Mouse (Mus musculus) limb, embryonic 15.5 days (tissue): ENCODE measurements around the gene Adh7. TPM values are rescaled to one million over a fixed set of nuclear protein-coding genes. Genes with fewer than 3 reads are reported as not detected.

Source experiments
- ATAC-seq: fragments of 200-750 bp; cut with Nextera tagmentation; 2 replicates; pipeline ENCODE4 v1.8.0; 2017; ENCODE audit warnings: low read depth, moderate TSS enrichment; ENCODE audit not compliant: insufficient number of reproducible peaks, low FRiP score, low TSS enrichment
- H3K27ac ChIP-seq: fragments of 300-500 bp; sonication (generic); 2 replicates; pipeline ENCODE4 v1.5.1; 2015; ENCODE audit warnings: moderate library complexity, mild to moderate bottlenecking, inconsistent platforms
- H3K27me3 ChIP-seq: fragments of 300-500 bp; sonication (generic); 2 replicates; pipeline ENCODE4 v1.6.1; 2015; ENCODE audit warnings: inconsistent platforms
- H3K36me3 ChIP-seq: fragments of 300-500 bp; sonication (generic); 2 replicates; pipeline ENCODE4 v1.6.1; 2015; ENCODE audit warnings: inconsistent platforms
- H3K4me1 ChIP-seq: fragments of 300-500 bp; sonication (generic); 2 replicates; pipeline ENCODE4 v1.6.1; 2015; ENCODE audit warnings: inconsistent platforms
- H3K4me2 ChIP-seq: fragments of 300-500 bp; sonication (generic); 2 replicates; pipeline ENCODE4 v1.6.1; 2015; ENCODE audit warnings: mild to moderate bottlenecking, inconsistent platforms
- H3K4me3 ChIP-seq: fragments of 300-500 bp; sonication (generic); 2 replicates; pipeline ENCODE4 v1.5.1; 2015; ENCODE audit warnings: mild to moderate bottlenecking, inconsistent platforms
- H3K9ac ChIP-seq: fragments of 300-500 bp; sonication (generic); 2 replicates; pipeline ENCODE4 v1.6.1; 2015; ENCODE audit warnings: inconsistent platforms
- H3K9me3 ChIP-seq: fragments of 300-500 bp; sonication (generic); 2 replicates; pipeline ENCODE4 v1.6.1; 2016; ENCODE audit warnings: inconsistent platforms
- WGBS: fragments of 180-500 bp; shearing (Covaris S2); methylation state at CpG from one replicate; pipeline ENCODE4 v1.1.7; 2015; 5-methylcytosine and 5-hydroxymethylcytosine counted together
- polyA plus RNA-seq: library from polyadenylated mRNA; unstranded; fragments of >200 nt; fragmentation: Nextera tagmentation; extraction: Ambion mirVana; gene quantifications from 2 replicates; pipeline ENCODE4 v1.2.1, GENCODE M21; 2015

Gene Adh7
- polyA plus RNA-seq, 1 experiment from 2014 or later = 5.2 TPM

- Histone ChIP-seq H3K27me3 (no peaks in the 10 kb centered on the region), H3K36me3 (no peaks in the 10 kb centered on the region), H3K4me3 (no peak within 1 kb of the TSS), H3K9ac (no peak within 1 kb of the TSS), H3K4me1 (0 out of 2 replicates have a peak, but pooled peaks cover 2% of the 10 kb centered on the region), H3K4me2 (no peak within 1 kb of the TSS), H3K27ac (no peak within 1 kb of the TSS), H3K9me3 (no peaks in the 10 kb centered on the region)
- ATAC-seq = no peak
- 76% methylated on average over 11 of the region's 11 CpGs for WGBS
These were observed 43.4 kb downstream of the Adh7 start, which contains the start of gene Adh1 for GRCm38 (mm10) chr3:138260721-138261669. TSS of gene Adh1 (plus strand) at chr3:138260991.

DNA sequence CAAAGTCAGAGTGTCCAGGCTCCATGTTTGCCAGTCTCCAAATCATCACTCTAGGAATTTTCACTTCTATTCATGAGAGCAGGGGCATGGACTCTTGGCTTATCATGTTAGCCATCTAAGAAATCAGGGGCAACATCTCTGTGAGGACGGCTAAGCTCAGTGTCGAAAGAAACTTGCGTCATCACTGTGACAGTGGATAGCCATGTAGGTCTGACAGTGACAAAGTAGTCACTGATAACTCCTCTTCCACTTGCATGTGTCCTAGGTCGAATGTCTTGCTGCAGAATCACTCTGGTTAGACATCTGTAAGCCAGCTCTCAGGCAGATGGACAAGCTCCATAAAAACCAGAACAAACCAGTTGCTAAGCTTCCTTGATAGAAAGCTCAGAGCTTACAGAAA, 45.0 kb downstream of the Adh7 start:
- H3K4me1 ChIP-seq = 0 out of 2 replicates have a peak, but pooled peaks cover 2% of the 10 kb centered on the region
- H3K9me3 ChIP-seq = no peaks in the 10 kb centered on the region
- WGBS = 50% methylated on average over 4 of the region's 4 CpGs
- H3K27me3 ChIP-seq = no peaks in the 10 kb centered on the region
- no peak for ATAC-seq
- H3K4me3 ChIP-seq = no peak overlapping the region
- H3K27ac ChIP-seq = no peak overlapping the region
- no peak overlapping the region for H3K9ac ChIP-seq
- no peak overlapping the region for H3K4me2 ChIP-seq
- no peaks in the 10 kb centered on the region for H3K36me3 ChIP-seq

DNA sequence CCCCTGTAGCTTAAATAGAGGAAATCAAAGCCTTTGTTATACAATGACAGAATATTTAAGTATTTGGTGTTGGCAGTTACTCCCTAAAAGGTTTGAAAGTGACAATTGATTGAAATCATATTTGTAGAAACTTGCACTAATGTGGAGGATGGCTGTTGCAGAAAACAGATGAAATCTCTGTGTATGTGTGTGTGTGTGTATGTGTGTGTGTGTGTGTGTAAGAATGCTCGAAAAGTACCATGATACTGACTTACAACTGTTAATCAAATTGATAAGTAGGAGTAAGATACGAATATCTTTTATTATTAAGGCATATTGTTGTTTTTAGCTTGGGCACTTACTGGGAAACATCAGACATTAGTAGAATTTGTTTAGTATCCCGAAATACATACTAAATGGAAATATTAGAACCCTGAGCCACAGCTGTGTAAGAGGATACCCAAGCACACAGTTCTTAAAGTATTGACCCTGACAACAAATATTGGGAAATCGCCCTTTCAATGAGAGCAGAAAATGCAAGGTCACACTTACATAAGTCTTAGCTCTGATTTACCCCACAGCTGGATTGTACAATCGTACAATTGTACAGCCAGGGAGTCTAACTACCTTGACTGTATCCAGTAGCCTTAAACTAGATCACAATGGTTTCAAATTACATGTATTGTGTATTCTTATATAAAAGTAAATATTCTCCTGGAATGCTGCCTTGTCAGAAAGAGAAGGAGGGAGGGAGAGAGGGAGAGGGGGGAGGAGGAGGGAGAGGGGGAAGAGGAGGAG, 45.8 kb downstream of the Adh7 start:
- H3K27me3 ChIP-seq = no peaks in the 10 kb centered on the region
- 0 out of 2 replicates have a peak, but pooled peaks cover 2% of the 10 kb centered on the region for H3K4me1 ChIP-seq
- no peak overlapping the region for H3K27ac ChIP-seq
- H3K36me3 ChIP-seq = no peaks in the 10 kb centered on the region
- WGBS = 69% methylated on average over 5 of the region's 5 CpGs
- no peak overlapping the region for H3K4me2 ChIP-seq
- no peak overlapping the region for H3K9ac ChIP-seq
- ATAC-seq = no peak
- H3K4me3 ChIP-seq = no peak overlapping the region
- no peaks in the 10 kb centered on the region for H3K9me3 ChIP-seq

- Histone ChIP-seq H3K4me1 (0 out of 2 replicates have a peak, but pooled peaks cover 2% of the 10 kb centered on the region), H3K27me3 (no peaks in the 10 kb centered on the region), H3K4me2 (no peak overlapping the region), H3K4me3 (no peak overlapping the region), H3K9ac (no peak overlapping the region), H3K27ac (no peak overlapping the region), H3K9me3 (no peaks in the 10 kb centered on the region), H3K36me3 (no peaks in the 10 kb centered on the region)
- 62% methylated on average over 3 of the region's 3 CpGs for WGBS
- no peak for ATAC-seq
These were observed 47.1 kb downstream of the Adh7 start for GRCm38 (mm10) chr3:138264648-138265047.

- no peaks in the 10 kb centered on the region for H3K36me3 ChIP-seq
- H3K4me3 ChIP-seq = no peak overlapping the region
- peaks cover 6% of the 10 kb centered on the region for H3K4me1 ChIP-seq
- H3K9me3 ChIP-seq = no peaks in the 10 kb centered on the region
- H3K27me3 ChIP-seq = no peaks in the 10 kb centered on the region
- H3K27ac ChIP-seq = peak overlapping the region; percentile 33
- no peak for ATAC-seq
- no peak overlapping the region for H3K9ac ChIP-seq
- 5% methylated on average over 1 of the region's 1 CpGs for WGBS
- H3K4me2 ChIP-seq = no peak overlapping the region
These were observed 52.9 kb downstream of the Adh7 start for GRCm38 (mm10) chr3:138270507-138270906.

DNA sequence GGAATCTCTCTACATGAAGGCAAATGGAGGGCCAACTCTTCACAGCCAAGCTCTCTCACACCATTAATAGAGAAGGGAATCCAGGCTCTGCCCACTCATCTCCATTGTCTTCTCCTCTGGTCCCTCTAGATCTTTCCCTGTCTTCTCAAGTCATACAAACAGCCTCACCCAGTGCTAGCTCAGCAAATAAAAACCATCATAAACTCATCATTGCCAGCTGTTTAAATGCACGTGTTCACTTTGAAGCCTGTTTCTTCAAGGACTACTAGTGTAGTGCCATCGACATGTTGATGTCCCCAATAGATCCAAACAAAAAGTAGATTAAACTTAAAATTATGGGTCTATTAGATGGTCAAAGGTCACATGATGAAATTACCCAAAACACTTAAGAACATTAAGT, 53.7 kb downstream of the Adh7 start:
- H3K9ac ChIP-seq = no peak overlapping the region
- no peaks in the 10 kb centered on the region for H3K9me3 ChIP-seq
- H3K36me3 ChIP-seq = no peaks in the 10 kb centered on the region
- H3K4me1 ChIP-seq = peaks cover 6% of the 10 kb centered on the region
- H3K4me2 ChIP-seq = no peak overlapping the region
- 39% methylated on average over 2 of the region's 2 CpGs for WGBS
- H3K27me3 ChIP-seq = no peaks in the 10 kb centered on the region
- H3K4me3 ChIP-seq = no peak overlapping the region
- no peak for ATAC-seq
- 0 out of 2 replicates have a peak overlapping the region, but pooled peaks have one; percentile 47 for H3K27ac ChIP-seq

GRCm38 (mm10) chr3:138273080-138273479, 55.5 kb downstream of the Adh7 start:
- Histone ChIP-seq H3K27ac (0 out of 2 replicates have a peak overlapping the region, but pooled peaks have one; percentile 24), H3K36me3 (no peaks in the 10 kb centered on the region), H3K9ac (no peak overlapping the region), H3K9me3 (no peaks in the 10 kb centered on the region), H3K4me1 (peaks cover 10% of the 10 kb centered on the region), H3K4me2 (no peak overlapping the region), H3K4me3 (no peak overlapping the region), H3K27me3 (no peaks in the 10 kb centered on the region)
- 51% methylated on average over 7 of the region's 7 CpGs for whole genome bisulfite sequencing
- no peak for ATAC-seq

DNA sequence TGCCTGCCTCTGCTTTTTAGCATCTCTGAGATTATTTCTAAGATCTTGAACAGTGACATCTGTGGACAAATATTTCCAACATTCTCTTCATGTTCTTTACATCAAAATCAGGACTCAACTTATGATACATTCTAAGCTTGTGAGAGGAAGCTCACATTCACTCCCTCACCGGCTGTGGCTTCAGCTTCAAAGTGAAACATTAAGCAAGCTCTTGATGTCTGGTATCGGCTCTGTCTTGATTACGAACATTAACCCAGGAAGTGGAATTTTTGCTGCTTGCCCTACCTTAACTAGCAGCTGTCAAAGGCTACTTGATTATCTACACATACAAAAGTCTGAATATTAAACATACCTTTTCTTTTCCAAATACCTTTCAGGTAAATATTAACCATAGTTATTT, 57.5 kb downstream of the Adh7 start:
- Histone ChIP-seq H3K4me3 (no peak overlapping the region), H3K36me3 (no peaks in the 10 kb centered on the region), H3K4me1 (peaks cover 10% of the 10 kb centered on the region), H3K27ac (no peak overlapping the region), H3K9ac (no peak overlapping the region), H3K4me2 (no peak overlapping the region), H3K9me3 (no peaks in the 10 kb centered on the region), H3K27me3 (no peaks in the 10 kb centered on the region)
- ATAC-seq = no peak
- WGBS = 62% methylated on average over 3 of the region's 3 CpGs

DNA sequence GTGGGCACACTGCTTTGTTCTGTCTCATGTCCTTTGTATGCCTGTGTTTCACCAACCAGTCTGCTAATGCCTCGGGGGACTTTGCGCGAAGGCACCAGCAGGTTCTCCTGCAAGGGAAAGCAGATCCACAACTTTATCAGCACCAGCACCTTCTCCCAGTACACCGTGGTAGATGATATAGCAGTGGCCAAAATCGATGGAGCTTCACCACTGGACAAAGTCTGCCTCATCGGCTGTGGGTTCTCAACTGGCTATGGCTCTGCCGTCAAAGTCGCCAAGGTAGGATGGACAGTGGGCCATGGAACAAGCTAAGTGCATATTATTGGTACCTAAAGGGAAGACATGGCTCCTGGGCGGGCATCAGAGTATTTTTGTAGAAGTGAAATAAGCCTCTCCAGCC, 65.0 kb downstream of the Adh7 start:
- H3K4me2 ChIP-seq = no peak overlapping the region
- no peak for ATAC-seq
- H3K27me3 ChIP-seq = no peaks in the 10 kb centered on the region
- no peaks in the 10 kb centered on the region for H3K9me3 ChIP-seq
- no peak overlapping the region for H3K9ac ChIP-seq
- H3K4me1 ChIP-seq = no peaks in the 10 kb centered on the region
- H3K27ac ChIP-seq = no peak overlapping the region
- no peak overlapping the region for H3K4me3 ChIP-seq
- WGBS = 94% methylated on average over 9 of the region's 9 CpGs
- H3K36me3 ChIP-seq = no peaks in the 10 kb centered on the region

Other genes with a start within 250 kb of the Adh7 start
- 10.3 and 10.7 TPM in 2 replicates for gene Dapp1, start 236.2 kb upstream of the Adh7 start, polyA plus RNA-seq
- 2.8 and 6.4 TPM in 2 replicates for gene 1110002E22Rik, start 152.7 kb upstream of the Adh7 start, polyA plus RNA-seq
- gene Gm5105, start 150.4 kb upstream of the Adh7 start, polyA plus RNA-seq = 0.26 and 0.32 TPM in 2 replicates
- 9.0 and 9.9 TPM in 2 replicates for gene Trmt10a, start 74.3 kb upstream of the Adh7 start, polyA plus RNA-seq
- gene Mttp, start 72.8 kb upstream of the Adh7 start, polyA plus RNA-seq = 6.2 and 6.8 TPM in 2 replicates
- 0.10 TPM in 1 of 2 replicates, not detected in the other for gene 4930579F01Rik, start 23.9 kb upstream of the Adh7 start, polyA plus RNA-seq
- 44.7 and 62.9 TPM in 2 replicates for gene Adh1, start 43.2 kb downstream of the Adh7 start, polyA plus RNA-seq
- 0.14 and 0.21 TPM in 2 replicates for gene Adh6a, start 95.5 kb downstream of the Adh7 start, polyA plus RNA-seq
- 2.3 and 2.5 TPM in 2 replicates for gene Adh6b, start 124.0 kb downstream of the Adh7 start, polyA plus RNA-seq
- gene Adh4, start 197.7 kb downstream of the Adh7 start, polyA plus RNA-seq = 0.18 TPM in 1 of 2 replicates, not detected in the other
- 154 and 166 TPM in 2 replicates for gene Adh5, start 225.3 kb downstream of the Adh7 start, polyA plus RNA-seq